Mouse (Mus musculus) thymus, postnatal 14 days (tissue): ENCODE data around the gene Stmn1.

Experiments used
- DNase-seq: peaks from one replicate; pipeline ENCODE4 v3.0.0; 2021

Stmn1 gene

GRCm38 (mm10) chr4:134468215-134468575, at the start of gene Stmn1:
Gene Stmn1, plus strand, starts transcription at chr4:134468320.
- peak; percentile 95 for DNase-seq

- DNase-seq, result no peak
Observed at GRCm38 (mm10) chr4:134421971-134422370, 46.1 kb upstream of the Stmn1 start.

- no peak for DNase-seq
Observed at GRCm38 (mm10) chr4:134423949-134424348, 44.2 kb upstream of the Stmn1 start.

- DNase-seq, result no peak
Observed at GRCm38 (mm10) chr4:134425088-134425487, 43.0 kb upstream of the Stmn1 start.

GRCm38 (mm10) chr4:134430381-134431004, 37.6 kb upstream of the Stmn1 start:
- DNase-seq, result no peak

- DNase-seq, result no peak
Observed at GRCm38 (mm10) chr4:134432686-134433360, 35.3 kb upstream of the Stmn1 start.

- DNase-seq, result no peak
Observed at GRCm38 (mm10) chr4:134436185-134436584, 31.9 kb upstream of the Stmn1 start.

- DNase-seq, result peak; percentile 46
Observed at GRCm38 (mm10) chr4:134436659-134437058, 31.5 kb upstream of the Stmn1 start.

GRCm38 (mm10) chr4:134439119-134439518, 29.0 kb upstream of the Stmn1 start:
- DNase-seq, result no peak

GRCm38 (mm10) chr4:134439919-134440318, 28.2 kb upstream of the Stmn1 start:
- DNase-seq, result no peak

- DNase-seq, result no peak
Observed at GRCm38 (mm10) chr4:134442216-134442615, 25.9 kb upstream of the Stmn1 start.

GRCm38 (mm10) chr4:134443589-134443988, 24.5 kb upstream of the Stmn1 start:
- no peak for DNase-seq

GRCm38 (mm10) chr4:134444949-134445348, 23.2 kb upstream of the Stmn1 start:
- no peak for DNase-seq

GRCm38 (mm10) chr4:134445489-134445888, 22.6 kb upstream of the Stmn1 start:
- DNase-seq, result no peak

GRCm38 (mm10) chr4:134447966-134448365, 20.2 kb upstream of the Stmn1 start:
- peak; percentile 60 for DNase-seq

GRCm38 (mm10) chr4:134449595-134450391, 18.3 kb upstream of the Stmn1 start:
- DNase-seq, result no peak

- no peak for DNase-seq
Observed at GRCm38 (mm10) chr4:134450392-134451195, 17.5 kb upstream of the Stmn1 start.

GRCm38 (mm10) chr4:134451484-134451883, 16.6 kb upstream of the Stmn1 start:
- no peak for DNase-seq

- DNase-seq, result peak; percentile 52
Observed at GRCm38 (mm10) chr4:134453619-134454400, 14.3 kb upstream of the Stmn1 start.

GRCm38 (mm10) chr4:134455310-134455709, 12.8 kb upstream of the Stmn1 start:
- peak; percentile 67 for DNase-seq

GRCm38 (mm10) chr4:134457130-134457825, 10.8 kb upstream of the Stmn1 start:
- no peak for DNase-seq

GRCm38 (mm10) chr4:134458856-134459255, 9.3 kb upstream of the Stmn1 start:
- DNase-seq, result no peak
